Mouse (Mus musculus): ENCODE measurements around the gene Tgfa. TPM values are rescaled to one million over a fixed set of nuclear protein-coding genes. Genes with fewer than 3 reads are reported as not detected.

Tgfa gene
- polyA plus RNA-seq, 1 experiment from 2014 or later: 4.5 TPM

DNA sequence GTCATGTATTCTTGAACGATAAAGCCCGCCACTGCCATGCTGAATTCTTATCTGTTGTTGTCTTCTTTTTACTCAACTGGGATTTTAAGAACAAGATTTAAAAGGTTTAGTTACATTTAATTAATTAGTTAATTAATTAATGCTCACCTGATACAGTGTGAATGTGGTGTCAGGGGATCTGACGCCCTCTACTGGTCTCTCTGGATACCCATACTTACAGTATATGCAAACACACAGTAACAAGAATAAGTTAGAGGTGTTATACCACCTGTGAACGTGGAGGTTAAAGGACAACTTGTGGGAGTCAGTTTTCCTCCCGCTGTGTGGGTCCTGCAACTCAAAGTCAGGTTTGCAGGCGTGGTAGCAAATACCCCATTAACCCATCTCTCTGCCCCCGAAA is 8.1 kb downstream of the Tgfa start:
- peaks cover 4% of the 10 kb centered on the region; the same call in 1 of the 2 replicates for H3K9me3 ChIP-seq (ENCODE audit: control insufficient read depth, low read length)
- no peak overlapping the region for H3K4me3 ChIP-seq (ENCODE audit: control insufficient read depth in 1 of 2, insufficient read depth in 1 of 2, low read depth in 1 of 2, low read length in 2 of 2)
- H3K27me3 ChIP-seq (ENCODE audit: control insufficient read depth, insufficient read depth, low read length): peaks cover 6% of the 10 kb centered on the region; the same call in 1 of the 2 replicates
- peaks cover 3 to 11% of the 10 kb centered on the region in 2 experiments; a peak in 2 of 4 replicates for H3K4me1 ChIP-seq (ENCODE audit: control insufficient read depth in 2 of 2, insufficient read depth in 2 of 2, low read length in 2 of 2)
- 76% methylated on average over 7 of the region's 7 CpGs for WGBS
- no peak overlapping the region for H3K9ac ChIP-seq (ENCODE audit: low read length)
- H3K27ac ChIP-seq (replicated peaks in 1 of 2; ENCODE audit: control insufficient read depth in 1 of 2, insufficient read depth in 1 of 2, low read depth in 2 of 2, low read length in 2 of 2): no peak overlapping the region
- no peaks in the 10 kb centered on the region for H3K36me3 ChIP-seq (ENCODE audit: control insufficient read depth, insufficient read depth, low read length)
- ATAC-seq (ENCODE audit: insufficient number of reproducible peaks, insufficient read depth, low FRiP score, low read depth): no peak
- H3K4me2 ChIP-seq (ENCODE audit: low read length): no peak overlapping the region

DNA sequence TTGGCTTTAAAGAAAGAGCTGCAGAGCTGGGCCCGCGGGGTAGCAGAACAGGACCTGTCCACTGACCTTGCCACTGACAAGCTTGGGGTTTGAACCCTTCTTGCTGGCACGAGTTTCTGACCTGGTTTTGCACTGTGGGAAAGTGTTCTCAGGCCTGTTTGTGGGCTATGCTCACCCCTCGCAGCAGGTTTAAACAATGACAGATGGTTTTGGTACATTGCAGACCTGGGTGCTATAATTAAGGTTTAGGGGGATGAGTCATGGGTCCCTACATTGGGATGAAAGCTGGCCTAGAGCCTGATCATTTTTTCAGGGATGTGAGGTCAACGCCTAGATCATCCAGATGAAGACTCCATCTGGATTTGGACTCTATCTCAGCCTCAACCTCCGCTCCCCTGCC is 11.0 kb downstream of the Tgfa start:
- ATAC-seq (ENCODE audit: insufficient number of reproducible peaks, insufficient read depth, low FRiP score, low read depth): no peak
- 81% methylated on average over 6 of the region's 6 CpGs for WGBS
- H3K36me3 ChIP-seq (ENCODE audit: control insufficient read depth, insufficient read depth, low read length): no peaks in the 10 kb centered on the region
- no peaks in the 10 kb centered on the region for H3K27me3 ChIP-seq (ENCODE audit: control insufficient read depth, insufficient read depth, low read length)
- H3K27ac ChIP-seq (replicated peaks in 1 of 2; ENCODE audit: control insufficient read depth in 1 of 2, insufficient read depth in 1 of 2, low read depth in 2 of 2, low read length in 2 of 2): no peak overlapping the region
- H3K4me3 ChIP-seq (ENCODE audit: control insufficient read depth in 1 of 2, insufficient read depth in 1 of 2, low read depth in 1 of 2, low read length in 2 of 2): no peak overlapping the region
- H3K4me2 ChIP-seq (ENCODE audit: low read length): no peak overlapping the region
- H3K9me3 ChIP-seq (ENCODE audit: control insufficient read depth, low read length): peaks cover 4% of the 10 kb centered on the region; the same call in 1 of the 2 replicates
- H3K9ac ChIP-seq (ENCODE audit: low read length): no peak overlapping the region
- H3K4me1 ChIP-seq (ENCODE audit: control insufficient read depth in 2 of 2, insufficient read depth in 2 of 2, low read length in 2 of 2): peaks cover 10 to 20% of the 10 kb centered on the region in 2 experiments

DNA sequence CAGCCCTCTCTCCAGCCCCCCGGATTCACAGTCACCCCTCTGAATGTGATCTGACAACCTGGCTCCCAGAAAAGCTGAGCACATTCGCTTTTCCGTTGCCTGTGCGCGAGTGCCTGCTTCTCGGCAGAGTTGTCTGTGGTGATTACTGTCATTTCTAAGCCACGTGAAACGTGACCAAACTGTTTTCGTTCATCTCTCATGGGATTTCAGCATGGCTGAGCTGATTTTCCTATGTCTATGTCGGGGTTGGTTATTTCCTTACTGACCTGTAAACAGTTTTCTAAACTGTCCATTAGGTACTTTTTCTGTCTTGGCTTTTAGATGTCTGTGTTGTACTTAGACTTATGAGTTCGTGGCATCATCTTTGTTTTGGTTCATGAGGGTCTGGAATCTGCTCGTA is 12.0 kb downstream of the Tgfa start:
- H3K27me3 ChIP-seq (ENCODE audit: control insufficient read depth, insufficient read depth, low read length): no peaks in the 10 kb centered on the region
- H3K9ac ChIP-seq (ENCODE audit: low read length): no peak overlapping the region
- no peak overlapping the region for H3K4me2 ChIP-seq (ENCODE audit: low read length)
- ATAC-seq (ENCODE audit: insufficient number of reproducible peaks, insufficient read depth, low FRiP score, low read depth): no peak
- H3K4me3 ChIP-seq (ENCODE audit: control insufficient read depth in 1 of 2, insufficient read depth in 1 of 2, low read depth in 1 of 2, low read length in 2 of 2): no peak overlapping the region
- peaks cover 10 to 15% of the 10 kb centered on the region in 2 experiments for H3K4me1 ChIP-seq (ENCODE audit: control insufficient read depth in 2 of 2, insufficient read depth in 2 of 2, low read length in 2 of 2)
- H3K36me3 ChIP-seq (ENCODE audit: control insufficient read depth, insufficient read depth, low read length): no peaks in the 10 kb centered on the region
- H3K27ac ChIP-seq (replicated peaks in 1 of 2; ENCODE audit: control insufficient read depth in 1 of 2, insufficient read depth in 1 of 2, low read depth in 2 of 2, low read length in 2 of 2): no peak overlapping the region
- WGBS: 84% methylated on average over 12 of the region's 12 CpGs
- H3K9me3 ChIP-seq (ENCODE audit: control insufficient read depth, low read length): peaks cover 4% of the 10 kb centered on the region; the same call in 1 of the 2 replicates

DNA sequence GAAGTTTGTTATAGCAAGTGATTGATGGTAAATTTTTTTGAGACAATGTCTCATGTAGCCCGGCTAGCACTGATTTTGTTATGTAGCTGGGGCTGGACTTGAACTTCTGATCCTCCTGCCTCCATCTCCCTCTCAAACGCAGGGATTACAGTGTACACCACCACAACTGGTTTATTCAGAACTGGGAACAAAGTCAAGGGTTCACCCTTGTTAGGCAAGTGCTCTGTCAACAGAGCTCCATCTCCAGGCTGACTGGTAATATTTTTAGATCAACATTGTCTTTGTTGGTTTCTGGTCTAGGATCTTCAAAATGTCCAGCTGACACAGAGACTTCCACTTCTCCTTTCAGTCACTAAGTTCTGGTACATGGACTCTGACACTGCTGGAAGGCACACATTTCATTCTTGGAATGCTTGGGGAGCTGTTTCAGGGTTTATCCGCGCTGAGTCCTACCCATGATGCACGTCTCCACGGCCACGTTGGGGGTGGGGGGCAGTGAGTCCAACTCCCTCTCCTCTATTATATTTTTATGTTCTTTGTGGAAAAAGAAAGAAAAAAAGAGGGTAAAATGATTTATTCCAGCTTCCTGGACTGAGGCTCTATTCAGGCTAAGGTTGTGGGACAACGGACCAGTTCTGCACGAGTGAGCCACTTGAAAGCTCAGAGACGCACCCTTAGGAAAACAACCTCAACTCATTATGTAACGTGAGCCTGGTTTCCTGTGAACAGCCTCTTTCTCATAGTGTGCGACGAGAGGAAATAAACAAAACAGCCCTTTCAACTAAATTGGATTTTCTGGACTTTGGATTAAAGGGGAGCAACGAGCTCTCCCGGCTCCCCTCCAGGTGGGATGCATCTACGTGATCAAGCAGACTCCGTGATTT is 14.4 kb downstream of the Tgfa start:
- H3K4me3 ChIP-seq (ENCODE audit: control insufficient read depth in 1 of 2, insufficient read depth in 1 of 2, low read depth in 1 of 2, low read length in 2 of 2): no peak overlapping the region; a peak in 1 of 4 replicates
- no peak for ATAC-seq (ENCODE audit: insufficient number of reproducible peaks, insufficient read depth, low FRiP score, low read depth)
- 39% methylated on average over 17 of the region's 17 CpGs for WGBS
- H3K4me1 ChIP-seq (ENCODE audit: control insufficient read depth in 2 of 2, insufficient read depth in 2 of 2, low read length in 2 of 2): peaks cover 10 to 15% of the 10 kb centered on the region in 2 experiments
- no peak overlapping the region for H3K9ac ChIP-seq (ENCODE audit: low read length)
- H3K27me3 ChIP-seq (ENCODE audit: control insufficient read depth, insufficient read depth, low read length): no peaks in the 10 kb centered on the region
- peak overlapping the region; percentile 19 to 31; a peak in 2 of 4 replicates for H3K27ac ChIP-seq (replicated peaks in 1 of 2; ENCODE audit: control insufficient read depth in 1 of 2, insufficient read depth in 1 of 2, low read depth in 2 of 2, low read length in 2 of 2)
- no peaks in the 10 kb centered on the region for H3K36me3 ChIP-seq (ENCODE audit: control insufficient read depth, insufficient read depth, low read length)
- H3K4me2 ChIP-seq (ENCODE audit: low read length): peak overlapping the region; percentile 52
- H3K9me3 ChIP-seq (ENCODE audit: control insufficient read depth, low read length): no peaks in the 10 kb centered on the region; the same call in 1 of the 2 replicates

DNA sequence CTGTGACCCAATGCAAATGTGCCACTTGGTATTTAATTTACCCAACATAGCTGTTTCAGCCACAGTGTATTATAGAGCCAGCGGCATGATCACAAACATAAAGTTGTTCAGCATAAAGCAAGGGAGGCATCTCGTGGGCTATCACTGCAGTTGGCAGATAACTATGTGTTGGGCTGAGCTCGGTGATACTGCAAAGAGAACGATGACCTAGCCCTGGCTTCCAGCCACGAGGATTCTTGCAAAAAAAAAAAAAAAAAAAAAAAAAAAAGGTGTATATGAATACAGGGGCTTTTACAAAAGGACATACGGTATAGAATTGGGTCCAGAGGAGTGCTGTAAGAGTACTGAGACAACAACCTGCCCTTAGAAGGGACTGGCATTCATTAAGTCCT is 15.0 kb downstream of the Tgfa start:
- no peak for ATAC-seq (ENCODE audit: insufficient number of reproducible peaks, insufficient read depth, low FRiP score, low read depth)

DNA sequence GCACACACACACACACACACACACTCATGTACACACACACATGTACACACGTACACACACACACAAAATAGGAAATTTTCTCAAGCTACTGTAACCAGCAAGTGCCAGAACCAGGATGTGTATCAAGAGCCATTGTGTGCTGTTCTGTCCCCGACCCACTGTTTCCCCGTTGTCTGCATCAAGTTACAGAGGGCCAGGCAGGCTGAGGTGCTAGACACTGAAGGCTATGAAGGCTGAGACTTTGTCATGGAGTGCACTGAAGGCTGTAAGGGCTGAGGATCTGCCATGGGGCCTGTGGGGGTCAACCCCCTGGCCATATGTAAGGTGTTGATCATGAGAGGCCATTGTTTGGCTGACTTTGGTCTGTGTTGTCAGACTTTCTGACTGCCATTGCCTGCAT is 15.6 kb downstream of the Tgfa start:
- no peaks in the 10 kb centered on the region for H3K36me3 ChIP-seq (ENCODE audit: control insufficient read depth, insufficient read depth, low read length)
- H3K4me3 ChIP-seq (ENCODE audit: control insufficient read depth in 1 of 2, insufficient read depth in 1 of 2, low read depth in 1 of 2, low read length in 2 of 2): no peak overlapping the region
- H3K9me3 ChIP-seq (ENCODE audit: control insufficient read depth, low read length): no peaks in the 10 kb centered on the region
- H3K4me1 ChIP-seq (ENCODE audit: control insufficient read depth in 2 of 2, insufficient read depth in 2 of 2, low read length in 2 of 2): peaks cover 10 to 15% of the 10 kb centered on the region in 2 experiments
- H3K4me2 ChIP-seq (ENCODE audit: low read length): no peak overlapping the region
- H3K27me3 ChIP-seq (ENCODE audit: control insufficient read depth, insufficient read depth, low read length): no peaks in the 10 kb centered on the region
- WGBS: 78% methylated on average over 3 of the region's 3 CpGs
- no peak overlapping the region for H3K9ac ChIP-seq (ENCODE audit: low read length)
- no peak for ATAC-seq (ENCODE audit: insufficient number of reproducible peaks, insufficient read depth, low FRiP score, low read depth)
- H3K27ac ChIP-seq (replicated peaks in 1 of 2; ENCODE audit: control insufficient read depth in 1 of 2, insufficient read depth in 1 of 2, low read depth in 2 of 2, low read length in 2 of 2): no peak overlapping the region

More for the DNA sequence above, 15.0 kb downstream of the Tgfa start:
- Histone ChIP-seq H3K36me3 (ENCODE audit: control insufficient read depth, insufficient read depth, low read length) (no peaks in the 10 kb centered on the region), H3K27me3 (ENCODE audit: control insufficient read depth, insufficient read depth, low read length) (no peaks in the 10 kb centered on the region), H3K27ac (replicated peaks in 1 of 2; ENCODE audit: control insufficient read depth in 1 of 2, insufficient read depth in 1 of 2, low read depth in 2 of 2, low read length in 2 of 2) (no peak overlapping the region), H3K4me1 (ENCODE audit: control insufficient read depth in 2 of 2, insufficient read depth in 2 of 2, low read length in 2 of 2) (peaks cover 10 to 15% of the 10 kb centered on the region in 2 experiments), H3K9me3 (ENCODE audit: control insufficient read depth, low read length) (no peaks in the 10 kb centered on the region), H3K4me2 (ENCODE audit: low read length) (peak overlapping the region; percentile 52), H3K4me3 (ENCODE audit: control insufficient read depth in 1 of 2, insufficient read depth in 1 of 2, low read depth in 1 of 2, low read length in 2 of 2) (no peak overlapping the region), H3K9ac (ENCODE audit: low read length) (no peak overlapping the region)
- WGBS: 31% methylated on average over 6 of the region's 6 CpGs

DNA sequence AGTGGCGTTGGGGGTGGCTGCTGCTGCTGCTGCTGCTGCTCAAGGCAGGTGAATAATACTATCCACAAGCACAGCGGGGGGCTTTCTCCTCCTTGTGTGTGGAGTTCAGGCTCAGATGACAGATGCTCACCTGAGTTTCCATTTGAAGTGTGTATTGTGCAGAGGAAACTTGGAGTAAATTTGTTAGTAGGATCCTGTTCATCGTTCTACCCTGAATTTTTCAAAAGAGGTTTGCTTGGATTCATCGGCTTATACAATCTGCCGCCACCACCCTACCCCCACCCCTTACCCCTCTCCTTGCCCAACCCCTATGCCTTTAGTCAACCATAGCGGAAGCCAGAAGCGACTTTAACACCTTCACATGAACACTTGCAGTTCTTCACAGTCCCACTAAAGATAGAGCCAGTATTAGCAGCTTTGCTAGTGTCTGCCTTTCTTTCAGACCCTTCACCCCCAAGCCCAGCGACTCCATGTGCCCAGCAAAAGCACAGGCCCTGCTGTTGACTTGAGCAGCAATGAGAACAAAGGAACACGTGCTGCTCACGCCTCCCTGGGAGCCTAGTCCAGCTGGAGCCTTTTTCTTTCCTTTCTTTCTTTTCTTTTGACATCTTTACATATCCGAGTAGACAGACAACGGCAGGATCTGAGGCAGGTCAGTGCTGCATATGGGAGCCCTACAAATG is 16.2 kb downstream of the Tgfa start:
- no peaks in the 10 kb centered on the region for H3K9me3 ChIP-seq (ENCODE audit: control insufficient read depth, low read length)
- H3K27me3 ChIP-seq (ENCODE audit: control insufficient read depth, insufficient read depth, low read length): no peaks in the 10 kb centered on the region
- no peak overlapping the region for H3K27ac ChIP-seq (replicated peaks in 1 of 2; ENCODE audit: control insufficient read depth in 1 of 2, insufficient read depth in 1 of 2, low read depth in 2 of 2, low read length in 2 of 2)
- WGBS: 74% methylated on average over 12 of the region's 12 CpGs
- no peaks in the 10 kb centered on the region for H3K36me3 ChIP-seq (ENCODE audit: control insufficient read depth, insufficient read depth, low read length)
- peaks cover 10 to 15% of the 10 kb centered on the region in 2 experiments for H3K4me1 ChIP-seq (ENCODE audit: control insufficient read depth in 2 of 2, insufficient read depth in 2 of 2, low read length in 2 of 2)
- no peak overlapping the region for H3K4me3 ChIP-seq (ENCODE audit: control insufficient read depth in 1 of 2, insufficient read depth in 1 of 2, low read depth in 1 of 2, low read length in 2 of 2)
- ATAC-seq (ENCODE audit: insufficient number of reproducible peaks, insufficient read depth, low FRiP score, low read depth): no peak
- no peak overlapping the region for H3K4me2 ChIP-seq (ENCODE audit: low read length)
- H3K9ac ChIP-seq (ENCODE audit: low read length): no peak overlapping the region
